Mouse (Mus musculus): ENCODE measurements around the gene Gsdma2. TPM values are rescaled to one million over a fixed set of nuclear protein-coding genes. Genes with fewer than 3 reads are reported as not detected.

Gsdma2 gene
- polyA plus RNA-seq, 1 experiment from 2014 or later: not detected

Other genes starting within 250 kb of the Gsdma2 start
- 9.1 and 10.2 TPM in 2 replicates for gene Pgap3, start 246.3 kb upstream of the Gsdma2 start, polyA plus RNA-seq (2016; fragmentation: Nextera tagmentation; extraction: Ambion mirVana)
- 25.9 and 26.9 TPM in 2 replicates for gene Erbb2, start 234.3 kb upstream of the Gsdma2 start, polyA plus RNA-seq (2016; fragmentation: Nextera tagmentation; extraction: Ambion mirVana)
- 158 and 159 TPM in 2 replicates for gene Mien1, start 207.8 kb upstream of the Gsdma2 start, polyA plus RNA-seq (2016; fragmentation: Nextera tagmentation; extraction: Ambion mirVana)
- gene Grb7, start 200.4 kb upstream of the Gsdma2 start, polyA plus RNA-seq (2016; fragmentation: Nextera tagmentation; extraction: Ambion mirVana): 2.0 and 4.4 TPM in 2 replicates
- 0.09 TPM in 1 of 2 replicates, not detected in the other for gene Ikzf3, start 100.7 kb upstream of the Gsdma2 start, polyA plus RNA-seq (2016; fragmentation: Nextera tagmentation; extraction: Ambion mirVana)
- 0.17 and 0.38 TPM in 2 replicates for gene Zpbp2, start 95.7 kb upstream of the Gsdma2 start, polyA plus RNA-seq (2016; fragmentation: Nextera tagmentation; extraction: Ambion mirVana)
- 69.8 and 71.4 TPM in 2 replicates for gene Ormdl3, start 59.4 kb upstream of the Gsdma2 start, polyA plus RNA-seq (2016; fragmentation: Nextera tagmentation; extraction: Ambion mirVana)
- not detected in 2 replicates for gene Lrrc3c, start 48.5 kb upstream of the Gsdma2 start, polyA plus RNA-seq (2016; fragmentation: Nextera tagmentation; extraction: Ambion mirVana)
- gene Gm12355, start 21.1 kb upstream of the Gsdma2 start, polyA plus RNA-seq (2016; fragmentation: Nextera tagmentation; extraction: Ambion mirVana): 0.49 and 0.55 TPM in 2 replicates
- not detected in 2 replicates for gene Gsdma3, start 20.4 kb upstream of the Gsdma2 start, polyA plus RNA-seq (2016; fragmentation: Nextera tagmentation; extraction: Ambion mirVana)
- gene Gsdma, start 17.6 kb downstream of the Gsdma2 start, polyA plus RNA-seq (2016; fragmentation: Nextera tagmentation; extraction: Ambion mirVana): not detected in 2 replicates
- 222 and 226 TPM in 2 replicates for gene Psmd3, start 35.8 kb downstream of the Gsdma2 start, polyA plus RNA-seq (2016; fragmentation: Nextera tagmentation; extraction: Ambion mirVana)
- gene Csf3, start 54.5 kb downstream of the Gsdma2 start, polyA plus RNA-seq (2016; fragmentation: Nextera tagmentation; extraction: Ambion mirVana): not detected in 2 replicates
- 85.0 and 86.9 TPM in 2 replicates for gene Med24, start 82.7 kb downstream of the Gsdma2 start, polyA plus RNA-seq (2016; fragmentation: Nextera tagmentation; extraction: Ambion mirVana)
- gene Thra, start 93.9 kb downstream of the Gsdma2 start, polyA plus RNA-seq (2016; fragmentation: Nextera tagmentation; extraction: Ambion mirVana): 67.2 and 68.4 TPM in 2 replicates
- 1.2 and 1.3 TPM in 2 replicates for gene Nr1d1, start 128.6 kb downstream of the Gsdma2 start, polyA plus RNA-seq (2016; fragmentation: Nextera tagmentation; extraction: Ambion mirVana)
- 38.8 and 40.4 TPM in 2 replicates for gene Msl1, start 148.8 kb downstream of the Gsdma2 start, polyA plus RNA-seq (2016; fragmentation: Nextera tagmentation; extraction: Ambion mirVana)
- gene Casc3, start 158.1 kb downstream of the Gsdma2 start, polyA plus RNA-seq (2016; fragmentation: Nextera tagmentation; extraction: Ambion mirVana): 62.5 and 66.5 TPM in 2 replicates
- 3.1 and 4.1 TPM in 2 replicates for gene Rapgefl1, start 190.0 kb downstream of the Gsdma2 start, polyA plus RNA-seq (2016; fragmentation: Nextera tagmentation; extraction: Ambion mirVana)
- gene Wipf2, start 216.9 kb downstream of the Gsdma2 start, polyA plus RNA-seq (2016; fragmentation: Nextera tagmentation; extraction: Ambion mirVana): 4.7 and 5.0 TPM in 2 replicates

Data from hindbrain, embryonic 12.5 days (tissue).